Mouse (Mus musculus) ES-E14 (cell line): ENCODE data around the gene Gm9736.
"Not testable (repeated sequence)": the region's sequence is repeated elsewhere in the genome, so short reads cannot be mapped to it uniquely, and the experiment has no call there.

ENCODE experiments used
- CHD2 ChIP-seq: IDR thresholded peaks from 2 replicates; pipeline ENCODE4 v1.6.1; 2014; ENCODE audit warnings: mild to moderate bottlenecking, low read depth, low read length, inconsistent platforms
- MAFK ChIP-seq: IDR thresholded peaks from 2 replicates; pipeline ENCODE4 v1.6.1; 2014; ENCODE audit warnings: mild to moderate bottlenecking, low read depth, low read length, inconsistent platforms; ENCODE audit not compliant: insufficient read depth
- ZC3H11A ChIP-seq: IDR thresholded peaks from 2 replicates; pipeline ENCODE4 v1.6.1; 2012; ENCODE audit warnings: low read depth, mild to moderate bottlenecking, inconsistent platforms, low read length, borderline replicate concordance
- ZNF384 ChIP-seq: IDR thresholded peaks from 2 replicates; pipeline ENCODE4 v1.6.1; 2012; ENCODE audit warnings: low read depth, low read length, inconsistent platforms

GRCm38 (mm10) chr10:77783396-77783795, 32.2 kb upstream of the Gm9736 start:
- TF ChIP-seq ZC3H11A, CHD2, ZNF384, MAFK: not testable (repeated sequence)
